Mouse (Mus musculus) hematopoietic multipotent progenitor cell, adult 10-12 weeks (in vitro differentiated cells): ENCODE measurements around the gene Cmas. TPM values are rescaled to one million over a fixed set of nuclear protein-coding genes. Genes with fewer than 3 reads are reported as not detected.

Source experiments
- polyA plus RNA-seq: library from polyadenylated mRNA; stranded (reverse); fragments of >175 nt; gene quantifications from 2 replicates; pipeline ENCODE4 v1.2.3, GENCODE M21; 2012; ENCODE audit warnings: low replicate concordance

Gene Cmas
- polyA plus RNA-seq: 31.0 and 39.6 TPM in 2 replicates

GRCm38 (mm10) chr6:142756507-142757333 is at the start of gene Cmas:
TSS of gene Cmas (plus strand) at chr6:142756686.

GRCm38 (mm10) chr6:142804402-142804801 is 47.9 kb downstream of the Cmas start, which contains the start of gene Sult6b2:
TSS of gene Sult6b2 (minus strand) at chr6:142804502.

Other genes with a start within 250 kb of the Cmas start
- gene Ldhb, start 248.7 kb upstream of the Cmas start, polyA plus RNA-seq: 1.4 and 2.4 TPM in 2 replicates
- gene Kcnj8, start 185.1 kb upstream of the Cmas start, polyA plus RNA-seq: 2.4 and 4.0 TPM in 2 replicates
- 0.04 TPM in 1 of 2 replicates, not detected in the other for gene Abcc9, start 54.4 kb upstream of the Cmas start, polyA plus RNA-seq
- gene Sult6b2, start 47.8 kb downstream of the Cmas start, polyA plus RNA-seq: 0.06 TPM in 1 of 2 replicates, not detected in the other
- 3.5 and 8.6 TPM in 2 replicates for gene St8sia1, start 207.8 kb downstream of the Cmas start, polyA plus RNA-seq